Mouse (Mus musculus) ovary, postnatal 36 days (tissue): Measurements from ENCODE around the gene Gm12216.

Experiments
- DNase-seq: peaks from one replicate; pipeline ENCODE4 v3.0.0; 2022; ENCODE audit warnings: low spot score, mixed read lengths

Gene Gm12216

GRCm38 (mm10) chr11:53795813-53796212, 63.2 kb downstream of the Gm12216 start:
- DNase-seq, result no peak

GRCm38 (mm10) chr11:53794671-53795557, 64.1 kb downstream of the Gm12216 start:
- no peak for DNase-seq

- no peak for DNase-seq
These were observed 65.0 kb downstream of the Gm12216 start for GRCm38 (mm10) chr11:53794015-53794414.

GRCm38 (mm10) chr11:53792986-53793385, 66.1 kb downstream of the Gm12216 start:
- DNase-seq, result no peak

- no peak for DNase-seq
These were observed 69.8 kb downstream of the Gm12216 start for GRCm38 (mm10) chr11:53789277-53789676.

- DNase-seq, result peak; percentile 77
These were observed 70.9 kb downstream of the Gm12216 start for GRCm38 (mm10) chr11:53788196-53788595.

GRCm38 (mm10) chr11:53786058-53787031, 72.7 kb downstream of the Gm12216 start:
- DNase-seq, result no peak

GRCm38 (mm10) chr11:53785311-53785936, 73.6 kb downstream of the Gm12216 start:
- DNase-seq, result no peak

GRCm38 (mm10) chr11:53783288-53783687, 75.8 kb downstream of the Gm12216 start:
- DNase-seq, result no peak

GRCm38 (mm10) chr11:53781964-53782363, 77.1 kb downstream of the Gm12216 start:
- DNase-seq, result no peak

- DNase-seq, result no peak
These were observed 77.8 kb downstream of the Gm12216 start for GRCm38 (mm10) chr11:53781201-53781775.

GRCm38 (mm10) chr11:53780262-53780661, 78.8 kb downstream of the Gm12216 start:
- no peak for DNase-seq

GRCm38 (mm10) chr11:53779808-53780207, 79.2 kb downstream of the Gm12216 start:
- DNase-seq, result no peak

GRCm38 (mm10) chr11:53778455-53778854, 80.6 kb downstream of the Gm12216 start:
- no peak for DNase-seq

GRCm38 (mm10) chr11:53777736-53778135, 81.3 kb downstream of the Gm12216 start:
- no peak for DNase-seq

GRCm38 (mm10) chr11:53774659-53775255, 84.3 kb downstream of the Gm12216 start:
- DNase-seq, result no peak

GRCm38 (mm10) chr11:53773641-53774360, 85.3 kb downstream of the Gm12216 start:
- no peak for DNase-seq

GRCm38 (mm10) chr11:53773087-53773486, 86.0 kb downstream of the Gm12216 start, which contains the start of gene Gm17334:
Gm17334 (minus strand) TSS chr11:53773187.
- DNase-seq, result no peak

GRCm38 (mm10) chr11:53772536-53772935, 86.5 kb downstream of the Gm12216 start:
- no peak for DNase-seq

- no peak for DNase-seq
These were observed 87.9 kb downstream of the Gm12216 start for GRCm38 (mm10) chr11:53771001-53771744.
